Mouse (Mus musculus) liver, postnatal 0 days (tissue): ENCODE data around the gene Meis2. TPM values are rescaled to one million over a fixed set of nuclear protein-coding genes. Genes with fewer than 3 reads are reported as not detected.

Experiments
- ATAC-seq: fragments of 200-750 bp; cut with Nextera tagmentation; 2 replicates; pipeline ENCODE4 v1.8.0; 2017; ENCODE audit warnings: mild to moderate bottlenecking, moderate library complexity
- DNase-seq: peaks from one replicate; pipeline ENCODE4 v3.0.0-alpha.2; 2016
- H3K27ac ChIP-seq: fragments of 300-500 bp; sonication (generic); 2 replicates; pipeline ENCODE4 v1.5.1; 2014; ENCODE audit warnings: antibody characterized with exemption, moderate library complexity, mild to moderate bottlenecking, low read depth
- H3K27me3 ChIP-seq: fragments of 300-500 bp; sonication (generic); 2 replicates; pipeline ENCODE4 v1.6.1; 2014; ENCODE audit warnings: low read length, control low read depth, mixed read lengths; ENCODE audit not compliant: insufficient read depth
- H3K36me3 ChIP-seq: fragments of 300-500 bp; sonication (generic); replicated peaks from 2 replicates; pipeline ENCODE4 v1.6.1; 2014; ENCODE audit warnings: mild to moderate bottlenecking, control low read depth, low read length, moderate library complexity, mixed read lengths; ENCODE audit not compliant: insufficient read depth
- H3K4me1 ChIP-seq: fragments of 300-500 bp; sonication (generic); 2 replicates; pipeline ENCODE4 v1.6.1; 2014; ENCODE audit warnings: antibody characterized with exemption, mild to moderate bottlenecking, control low read depth; ENCODE audit not compliant: insufficient read depth
- H3K4me2 ChIP-seq: fragments of 300-500 bp; sonication (generic); 2 replicates; pipeline ENCODE4 v1.6.1; 2014; ENCODE audit warnings: low read depth, mild to moderate bottlenecking, low read length, moderate library complexity, mixed read lengths
- H3K4me3 ChIP-seq: fragments of 300-500 bp; sonication (generic); 2 replicates; pipeline ENCODE4 v1.5.1; 2014; ENCODE audit warnings: low read depth, low read length
- H3K9ac ChIP-seq: fragments of 300-500 bp; sonication (generic); replicated peaks from 2 replicates; pipeline ENCODE4 v1.6.1; 2014; ENCODE audit warnings: mild to moderate bottlenecking, moderate library complexity
- H3K9me3 ChIP-seq: fragments of 300-500 bp; sonication (generic); 2 replicates; pipeline ENCODE4 v1.6.1; 2016; ENCODE audit warnings: mild to moderate bottlenecking, control low read depth, low read length, mixed read lengths
- CTCF ChIP-seq: sonication (generic); IDR thresholded peaks from 2 replicates; pipeline ENCODE4 v1.5.1; 2016; ENCODE audit warnings: antibody characterized with exemption, low read depth
- EP300 ChIP-seq: IDR thresholded peaks from 2 replicates; pipeline ENCODE4 v1.6.1; 2016; ENCODE audit warnings: antibody characterized with exemption, low read depth, mild to moderate bottlenecking
- WGBS: fragments of 180-500 bp; shearing (Covaris S2); extraction: QIAGEN DNeasy Blood & Tissue Kit; methylation state at CpG from one replicate; pipeline ENCODE4 v1.1.7; 2014; ENCODE audit not compliant: insufficient replicate concordance; 5-methylcytosine and 5-hydroxymethylcytosine counted together
- polyA plus RNA-seq: library from polyadenylated mRNA; unstranded; fragments of >200 nt; fragmentation: Nextera tagmentation; extraction: Ambion mirVana; gene quantifications from 2 replicates; pipeline ENCODE4 v1.2.1, GENCODE M21; 2015

Meis2 gene
- polyA plus RNA-seq, 1 experiment from 2014 or later: 2.0 TPM

DNA sequence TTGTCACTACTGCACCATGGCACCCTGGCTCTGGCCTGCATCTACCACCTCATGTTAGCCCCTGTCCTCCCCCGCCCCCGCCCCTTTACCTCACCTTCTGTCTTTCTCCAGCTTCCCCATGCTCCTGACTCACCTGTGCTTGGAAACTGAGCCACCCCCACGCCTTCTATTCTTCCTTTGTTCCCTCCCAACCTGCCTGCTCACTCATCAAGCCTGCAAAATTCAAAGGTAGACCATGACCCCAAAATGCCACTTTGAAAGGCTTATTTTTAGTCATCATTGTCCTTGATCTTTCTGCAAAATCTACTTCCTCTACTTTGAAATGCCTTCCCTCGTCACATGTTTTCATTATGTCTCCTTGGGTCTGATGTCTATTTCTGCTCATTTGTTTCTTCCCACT lies 77.2 kb downstream of the Meis2 start:
- no peak for ATAC-seq

DNA sequence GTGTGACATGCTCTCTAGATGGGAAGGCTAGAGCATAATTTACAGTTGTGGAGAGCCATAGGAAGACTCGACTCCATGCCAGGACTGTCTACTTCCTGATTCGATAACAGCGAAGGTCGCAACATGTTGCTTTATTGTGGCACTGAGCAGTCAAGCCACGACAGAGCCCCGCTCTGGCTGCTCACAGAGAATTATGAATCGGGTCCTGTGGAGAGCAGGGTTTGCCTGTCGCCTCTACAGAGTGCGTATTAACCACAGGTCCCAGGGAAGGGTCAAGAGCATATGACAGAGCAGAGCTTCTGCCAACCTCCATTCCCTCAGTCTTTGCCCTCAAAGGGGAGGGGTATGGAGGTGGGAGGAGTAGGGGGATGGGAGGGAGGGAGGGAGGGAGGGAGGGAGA lies 80.7 kb downstream of the Meis2 start:
- H3K27ac ChIP-seq: peak overlapping the region; percentile 70
- 0 out of 2 replicates have a peak overlapping the region, but pooled peaks have one; percentile 17 for H3K4me3 ChIP-seq
- no peaks in the 10 kb centered on the region for H3K27me3 ChIP-seq
- ATAC-seq (peak; percentile 82), DNase-seq (peak; percentile 26)
- no peaks in the 10 kb centered on the region for H3K9me3 ChIP-seq
- TF ChIP-seq CTCF: no peak
- no peak for TF ChIP-seq EP300
- H3K4me2 ChIP-seq: peak overlapping the region; percentile 33
- WGBS: 31% methylated on average over 9 of the region's 9 CpGs
- no peaks in the 10 kb centered on the region for H3K36me3 ChIP-seq
- H3K9ac ChIP-seq: no peak overlapping the region
- H3K4me1 ChIP-seq: peaks cover 11% of the 10 kb centered on the region

More for the DNA sequence above, 77.2 kb downstream of the Meis2 start:
- H3K27me3 ChIP-seq: no peaks in the 10 kb centered on the region
- no peak overlapping the region for H3K27ac ChIP-seq
- WGBS: 74% methylated on average over 4 of the region's 4 CpGs
- TF ChIP-seq EP300: no peak
- H3K4me1 ChIP-seq: peaks cover 11% of the 10 kb centered on the region
- H3K9me3 ChIP-seq: no peaks in the 10 kb centered on the region
- no peak for DNase-seq
- H3K9ac ChIP-seq: no peak overlapping the region
- H3K4me3 ChIP-seq: no peak overlapping the region
- no peaks in the 10 kb centered on the region for H3K36me3 ChIP-seq
- no peak overlapping the region for H3K4me2 ChIP-seq

DNA sequence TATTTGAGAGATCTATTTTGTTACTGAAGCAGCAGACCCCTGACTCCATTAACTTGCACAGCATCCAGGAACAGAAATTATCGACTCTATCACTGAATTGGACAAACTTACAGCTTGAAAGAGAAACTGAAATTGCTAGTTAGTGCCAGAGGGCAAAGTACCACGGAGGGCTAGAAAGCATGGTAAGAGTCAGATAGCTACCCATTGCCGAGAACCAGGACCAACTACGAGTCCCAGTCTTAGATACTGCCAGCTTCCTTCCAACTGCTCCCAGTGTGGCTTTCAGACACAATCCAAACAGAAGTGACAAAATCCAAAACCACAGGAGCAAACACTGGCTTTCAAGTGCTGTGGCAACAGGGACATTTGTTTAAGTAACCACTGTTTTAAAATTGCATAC lies 81.2 kb downstream of the Meis2 start:
- peak overlapping the region; percentile 70 for H3K27ac ChIP-seq
- no peaks in the 10 kb centered on the region for H3K9me3 ChIP-seq
- ATAC-seq (peak; percentile 70), DNase-seq (no peak)
- H3K4me1 ChIP-seq: peaks cover 11% of the 10 kb centered on the region
- H3K9ac ChIP-seq: no peak overlapping the region
- no peak overlapping the region for H3K4me3 ChIP-seq
- H3K36me3 ChIP-seq: no peaks in the 10 kb centered on the region
- TF ChIP-seq CTCF: no peak
- no peak for TF ChIP-seq EP300
- 37% methylated on average over 4 of the region's 4 CpGs for WGBS
- peak overlapping the region; percentile 33 for H3K4me2 ChIP-seq
- no peaks in the 10 kb centered on the region for H3K27me3 ChIP-seq

DNA sequence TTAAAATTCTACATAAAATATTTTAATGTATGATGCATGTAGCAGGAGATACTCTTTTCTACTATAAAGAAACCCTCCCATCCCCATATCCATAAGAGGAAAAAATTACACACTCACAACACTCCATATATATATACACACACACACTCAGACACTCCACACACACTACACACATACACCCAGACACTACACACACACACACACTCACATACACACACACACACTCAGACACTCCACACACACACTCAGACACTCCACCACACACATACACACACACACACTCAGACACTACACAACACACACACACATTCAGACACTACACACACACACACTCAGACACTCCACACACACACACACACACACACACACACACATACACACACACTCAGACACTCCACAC lies 85.1 kb downstream of the Meis2 start:
- TF ChIP-seq CTCF: no peak
- TF ChIP-seq EP300: no peak
- Histone ChIP-seq H3K9me3 (no peaks in the 10 kb centered on the region), H3K4me3 (no peak overlapping the region), H3K4me2 (no peak overlapping the region), H3K27ac (no peak overlapping the region), H3K27me3 (no peaks in the 10 kb centered on the region), H3K9ac (no peak overlapping the region), H3K4me1 (peaks cover 11% of the 10 kb centered on the region), H3K36me3 (no peaks in the 10 kb centered on the region)
- no peak for DNase-seq
- no peak for ATAC-seq

DNA sequence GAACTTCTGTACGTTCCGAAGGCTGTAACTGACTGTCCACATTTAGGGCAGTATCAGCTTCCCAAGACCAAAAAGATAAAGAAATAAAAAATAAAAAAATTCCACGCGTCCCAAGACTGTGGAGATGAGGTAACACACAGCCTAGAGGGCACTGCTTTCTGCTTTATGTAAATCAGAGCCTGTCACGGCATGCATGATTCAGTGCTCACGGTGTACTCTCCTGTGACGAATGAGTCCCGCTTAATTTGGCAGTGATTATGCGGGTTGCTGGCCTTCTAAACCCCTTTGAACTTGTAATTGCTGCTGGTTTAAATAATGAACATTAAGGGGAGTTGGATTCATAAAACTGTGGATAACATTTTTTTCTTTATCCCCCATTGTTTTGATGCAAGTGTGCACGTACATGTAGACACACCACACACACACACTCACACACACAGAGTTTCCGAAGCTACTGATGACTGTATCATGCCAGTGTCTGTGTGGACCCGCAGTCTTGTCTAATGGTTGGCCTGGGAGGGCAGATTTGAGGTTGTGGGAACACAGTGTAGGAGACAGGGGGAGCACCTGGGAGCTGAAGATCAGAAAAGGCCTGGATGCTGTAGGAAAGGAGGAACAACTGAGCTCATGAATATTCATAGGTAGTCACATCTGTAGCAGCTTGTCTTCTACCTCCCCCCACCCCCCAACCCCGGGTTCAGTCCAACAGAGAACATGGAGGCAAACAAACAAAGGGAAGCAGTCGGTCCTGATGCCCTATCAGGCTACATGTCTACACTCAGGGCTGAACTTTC lies 85.8 kb downstream of the Meis2 start:
- H3K4me1 ChIP-seq: peaks cover 6% of the 10 kb centered on the region; the same call in 1 of the 2 replicates
- no peak for TF ChIP-seq CTCF
- no peak for TF ChIP-seq EP300
- no peaks in the 10 kb centered on the region for H3K9me3 ChIP-seq
- H3K27me3 ChIP-seq: no peaks in the 10 kb centered on the region
- DNase-seq (no peak), ATAC-seq (no peak)
- H3K9ac ChIP-seq: no peak overlapping the region
- WGBS: 72% methylated on average over 14 of the region's 14 CpGs
- no peak overlapping the region for H3K4me2 ChIP-seq
- no peak overlapping the region for H3K4me3 ChIP-seq
- H3K36me3 ChIP-seq: no peaks in the 10 kb centered on the region
- H3K27ac ChIP-seq: no peak overlapping the region

DNA sequence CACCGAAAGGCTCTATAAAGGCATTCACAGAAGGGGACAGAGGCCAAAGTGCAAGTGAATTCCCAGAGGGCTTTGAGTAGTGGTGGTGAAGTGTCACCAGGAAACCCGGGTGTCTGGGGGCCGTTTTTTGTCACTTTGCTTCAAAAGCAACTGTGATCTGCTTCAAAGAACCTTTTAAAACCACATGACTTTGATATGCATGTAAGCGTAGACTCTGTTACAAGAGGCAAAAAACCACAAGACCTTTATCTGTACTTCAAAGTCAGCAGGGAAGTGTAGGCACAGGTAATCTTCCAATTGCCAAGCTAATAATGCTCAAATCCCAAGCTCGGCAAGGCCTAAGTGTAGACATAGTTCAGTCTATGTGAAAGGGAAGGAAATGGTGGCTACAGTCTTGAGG lies 87.0 kb downstream of the Meis2 start:
- no peaks in the 10 kb centered on the region for H3K9me3 ChIP-seq
- TF ChIP-seq CTCF (no peak), EP300 (no peak)
- no peak overlapping the region for H3K27ac ChIP-seq
- H3K9ac ChIP-seq: no peak overlapping the region
- H3K36me3 ChIP-seq: no peaks in the 10 kb centered on the region
- 43% methylated on average over 5 of the region's 5 CpGs for WGBS
- H3K4me3 ChIP-seq: no peak overlapping the region
- no peak overlapping the region for H3K4me2 ChIP-seq
- no peak for DNase-seq
- no peak for ATAC-seq
- no peaks in the 10 kb centered on the region for H3K27me3 ChIP-seq
- no peaks in the 10 kb centered on the region for H3K4me1 ChIP-seq
